Mouse (Mus musculus): ENCODE data around the gene Josd2. TPM values are rescaled to one million over a fixed set of nuclear protein-coding genes. Genes with fewer than 3 reads are reported as not detected.

Gene Josd2
- total and polyA plus RNA-seq, 2 experiments = 25.5 to 206 TPM

- H3K36me3 ChIP-seq (ENCODE audit: control insufficient read depth, insufficient read depth, low read length) = no peaks in the 10 kb centered on the region
- peak within 1 kb of the TSS; percentile 67 for H3K4me3 ChIP-seq (ENCODE audit: insufficient read depth, low read depth, low read length)
- H3K4me1 ChIP-seq (ENCODE audit: control insufficient read depth, insufficient read depth, low read length) = peaks cover 25% of the 10 kb centered on the region
- WGBS = under 1% methylated on average over 58 of the region's 58 CpGs
- peak; percentile 91 for DNase-seq (ENCODE audit: extremely low read depth, low read depth, low spot score)
- no peak for TF ChIP-seq CTCF (IDR thresholded peaks at IDR 0.05; ENCODE audit: low read depth, low read length)
- peak; percentile 33; the same call in 1 of the 2 replicates for TF ChIP-seq POLR2A (IDR thresholded peaks at IDR 0.05; ENCODE audit: extremely low read depth, insufficient read depth, low read length)
- peak within 1 kb of the TSS; percentile 77 for H3K27ac ChIP-seq (replicated peaks; ENCODE audit: insufficient read depth, low read depth, low read length)
- H3K79me2 ChIP-seq (ENCODE audit: control insufficient read depth, insufficient read depth, low read length) = peaks cover 8% of the 10 kb centered on the region; the same call in 1 of the 2 replicates
- no peaks in the 10 kb centered on the region for H3K27me3 ChIP-seq (ENCODE audit: control insufficient read depth, insufficient read depth, low read length)
- peak within 1 kb of the TSS; percentile 73 for H3K9ac ChIP-seq (ENCODE audit: low read depth, low read length)
These were observed 28.4 kb downstream of the Josd2 start, which contains the start of the genes Emc10 and Fam71e1 for GRCm38 (mm10) chr7:44495992-44496770. Emc10 (minus strand) TSS chr7:44496529. Fam71e1 (plus strand) TSS chr7:44496581.

GRCm38 (mm10) chr7:44496771-44497109 lies 29.0 kb downstream of the Josd2 start:
- TF ChIP-seq POLR2A (IDR thresholded peaks at IDR 0.05; ENCODE audit: extremely low read depth, insufficient read depth, low read length) = no peak
- TF ChIP-seq CTCF (IDR thresholded peaks at IDR 0.05; ENCODE audit: low read depth, low read length) = no peak
- Histone ChIP-seq H3K27me3 (ENCODE audit: control insufficient read depth, insufficient read depth, low read length) (no peaks in the 10 kb centered on the region), H3K9ac (ENCODE audit: low read depth, low read length) (peak overlapping the region; percentile 45), H3K4me1 (ENCODE audit: control insufficient read depth, insufficient read depth, low read length) (peaks cover 25% of the 10 kb centered on the region), H3K79me2 (ENCODE audit: control insufficient read depth, insufficient read depth, low read length) (peaks cover 8% of the 10 kb centered on the region; the same call in 1 of the 2 replicates), H3K36me3 (ENCODE audit: control insufficient read depth, insufficient read depth, low read length) (no peaks in the 10 kb centered on the region), H3K4me3 (ENCODE audit: insufficient read depth, low read depth, low read length) (peak overlapping the region; percentile 67), H3K27ac (replicated peaks; ENCODE audit: insufficient read depth, low read depth, low read length) (peak overlapping the region; percentile 25)
- no peak for DNase-seq (ENCODE audit: extremely low read depth, low read depth, low spot score)
- 2% methylated on average over 26 of the region's 26 CpGs for WGBS

GRCm38 (mm10) chr7:44497361-44498055 lies 29.7 kb downstream of the Josd2 start:
- peak; percentile 97 for DNase-seq (ENCODE audit: extremely low read depth, low read depth, low spot score)
- Histone ChIP-seq H3K79me2 (ENCODE audit: control insufficient read depth, insufficient read depth, low read length) (peaks cover 8% of the 10 kb centered on the region; the same call in 1 of the 2 replicates), H3K36me3 (ENCODE audit: control insufficient read depth, insufficient read depth, low read length) (no peaks in the 10 kb centered on the region), H3K4me1 (ENCODE audit: control insufficient read depth, insufficient read depth, low read length) (peaks cover 25% of the 10 kb centered on the region), H3K4me3 (ENCODE audit: insufficient read depth, low read depth, low read length) (no peak overlapping the region), H3K9ac (ENCODE audit: low read depth, low read length) (no peak overlapping the region), H3K27ac (replicated peaks; ENCODE audit: insufficient read depth, low read depth, low read length) (peak overlapping the region; percentile 72), H3K27me3 (ENCODE audit: control insufficient read depth, insufficient read depth, low read length) (no peaks in the 10 kb centered on the region)
- 27% methylated on average over 10 of the region's 10 CpGs for WGBS
- TF ChIP-seq CTCF (IDR thresholded peaks at IDR 0.05; ENCODE audit: low read depth, low read length) (no peak), POLR2A (IDR thresholded peaks at IDR 0.05; ENCODE audit: extremely low read depth, insufficient read depth, low read length) (no peak)

- H3K79me2 ChIP-seq (ENCODE audit: control insufficient read depth, insufficient read depth, low read length) = peaks cover 8% of the 10 kb centered on the region; the same call in 1 of the 2 replicates
- no peaks in the 10 kb centered on the region for H3K36me3 ChIP-seq (ENCODE audit: control insufficient read depth, insufficient read depth, low read length)
- H3K4me1 ChIP-seq (ENCODE audit: control insufficient read depth, insufficient read depth, low read length) = peaks cover 25% of the 10 kb centered on the region
- no peak overlapping the region for H3K4me3 ChIP-seq (ENCODE audit: insufficient read depth, low read depth, low read length)
- H3K27ac ChIP-seq (replicated peaks; ENCODE audit: insufficient read depth, low read depth, low read length) = peak overlapping the region; percentile 64
- peak; percentile 79 for DNase-seq (ENCODE audit: extremely low read depth, low read depth, low spot score)
- TF ChIP-seq POLR2A (IDR thresholded peaks at IDR 0.05; ENCODE audit: extremely low read depth, insufficient read depth, low read length) (no peak), CTCF (IDR thresholded peaks at IDR 0.05; ENCODE audit: low read depth, low read length) (no peak)
- WGBS = 18% methylated on average over 1 of the region's 1 CpGs
- no peak overlapping the region for H3K9ac ChIP-seq (ENCODE audit: low read depth, low read length)
- no peaks in the 10 kb centered on the region for H3K27me3 ChIP-seq (ENCODE audit: control insufficient read depth, insufficient read depth, low read length)
These were observed 31.1 kb downstream of the Josd2 start for GRCm38 (mm10) chr7:44498922-44499321.

GRCm38 (mm10) chr7:44500046-44500445 lies 32.3 kb downstream of the Josd2 start:
- TF ChIP-seq CTCF (IDR thresholded peaks at IDR 0.05; ENCODE audit: low read depth, low read length) (no peak), POLR2A (IDR thresholded peaks at IDR 0.05; ENCODE audit: extremely low read depth, insufficient read depth, low read length) (no peak)
- Histone ChIP-seq H3K79me2 (ENCODE audit: control insufficient read depth, insufficient read depth, low read length) (peaks cover 5% of the 10 kb centered on the region; the same call in 1 of the 2 replicates), H3K27me3 (ENCODE audit: control insufficient read depth, insufficient read depth, low read length) (no peaks in the 10 kb centered on the region), H3K9ac (ENCODE audit: low read depth, low read length) (no peak overlapping the region), H3K36me3 (ENCODE audit: control insufficient read depth, insufficient read depth, low read length) (no peaks in the 10 kb centered on the region), H3K4me3 (ENCODE audit: insufficient read depth, low read depth, low read length) (no peak overlapping the region), H3K4me1 (ENCODE audit: control insufficient read depth, insufficient read depth, low read length) (peaks cover 25% of the 10 kb centered on the region), H3K27ac (replicated peaks; ENCODE audit: insufficient read depth, low read depth, low read length) (no peak overlapping the region)
- WGBS = 75% methylated on average over 20 of the region's 20 CpGs
- DNase-seq (ENCODE audit: extremely low read depth, low read depth, low spot score) = no peak
